Mouse (Mus musculus): Measurements from ENCODE around the gene Nabp1. TPM values are rescaled to one million over a fixed set of nuclear protein-coding genes. Genes with fewer than 3 reads are reported as not detected.
"Not testable (repeated sequence)": the region's sequence is repeated elsewhere in the genome, so short reads cannot be mapped to it uniquely, and the experiment has no call there.

Nabp1 gene
- polyA plus RNA-seq, 1 experiment from 2014 or later: 16.0 TPM

DNA sequence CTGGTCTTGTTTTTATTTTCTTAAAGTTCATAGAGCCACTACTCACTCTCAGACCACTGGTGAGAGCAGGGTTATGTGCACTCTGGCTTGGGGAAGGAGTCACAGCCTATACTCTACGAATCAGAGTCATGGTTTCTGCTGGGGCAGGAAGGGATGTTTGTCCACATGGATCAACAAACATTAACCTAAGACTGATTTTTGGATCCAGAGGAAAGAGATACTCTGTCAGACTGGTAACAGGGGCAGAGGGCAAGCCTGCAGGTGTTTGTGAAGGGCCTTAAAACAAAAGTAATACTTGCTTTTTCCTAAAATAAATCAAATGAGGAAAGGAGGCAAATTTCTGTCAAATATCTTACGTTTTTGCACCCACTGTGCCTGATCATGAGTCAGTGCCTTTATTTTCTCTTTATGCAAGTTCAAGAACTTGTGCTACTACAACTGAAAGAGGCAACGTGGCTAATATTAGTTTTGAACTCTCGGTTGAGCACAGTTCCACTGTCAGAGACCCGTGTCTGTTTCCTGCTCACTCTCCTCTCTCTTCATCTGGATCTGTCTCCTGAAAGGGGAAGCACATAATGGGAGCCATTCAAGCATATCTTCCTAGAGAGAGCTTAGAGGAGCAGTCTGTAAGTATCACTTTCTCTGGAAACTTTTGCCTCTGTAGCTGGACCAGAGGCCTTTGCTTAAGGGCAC, 32.9 kb downstream of the Nabp1 start:
- WGBS: 68% methylated on average over 5 of the region's 5 CpGs
- ATAC-seq: no peak

DNA sequence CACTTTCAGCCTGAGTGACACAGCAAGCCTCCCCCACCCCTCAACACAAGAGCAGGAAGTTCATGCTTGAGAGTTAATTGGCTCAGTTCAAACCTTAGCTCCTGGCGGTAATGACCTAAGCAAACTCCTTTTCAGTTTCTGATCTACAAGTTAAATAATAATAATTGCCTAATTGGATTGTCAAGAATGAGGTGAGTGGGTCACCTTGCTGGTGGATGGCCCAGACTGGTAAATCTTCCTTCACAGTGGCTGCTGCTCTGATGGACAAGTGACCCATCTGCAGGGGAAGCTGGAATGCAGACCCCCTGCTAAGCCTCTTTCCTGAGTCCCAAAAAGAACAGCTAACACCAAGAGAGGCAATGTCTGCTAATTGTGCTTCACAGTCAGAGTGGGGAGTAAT, 48.5 kb downstream of the Nabp1 start:
- no peak for ATAC-seq

More for the DNA sequence above, 32.9 kb downstream of the Nabp1 start:
- no peak overlapping the region for H3K9ac ChIP-seq (ENCODE audit: low read depth, low read length)
- no peak overlapping the region for H3K27ac ChIP-seq (ENCODE audit: low read length)
- no peaks in the 10 kb centered on the region for H3K9me3 ChIP-seq (ENCODE audit: control insufficient read depth, low read length)
- H3K36me3 ChIP-seq (ENCODE audit: control insufficient read depth, insufficient read depth, low read length): no peaks in the 10 kb centered on the region
- H3K4me2 ChIP-seq (ENCODE audit: low read depth, low read length): no peak overlapping the region
- no peak overlapping the region for H3K4me3 ChIP-seq (ENCODE audit: low read length)
- no peaks in the 10 kb centered on the region for H3K27me3 ChIP-seq (replicated peaks; ENCODE audit: control insufficient read depth, insufficient read depth, low read length)
- no peaks in the 10 kb centered on the region for H3K4me1 ChIP-seq (ENCODE audit: control insufficient read depth, insufficient read depth, low read length)

GRCm38 (mm10) chr1:51426298-51426697, 51.9 kb downstream of the Nabp1 start:
- ATAC-seq: no peak
- Histone ChIP-seq H3K27me3 (replicated peaks; ENCODE audit: control insufficient read depth, insufficient read depth, low read length) (no peaks in the 10 kb centered on the region), H3K36me3 (ENCODE audit: control insufficient read depth, insufficient read depth, low read length) (no peaks in the 10 kb centered on the region), H3K9me3 (ENCODE audit: control insufficient read depth, low read length) (no peaks in the 10 kb centered on the region), H3K9ac (ENCODE audit: low read depth, low read length) (no peak overlapping the region), H3K27ac (ENCODE audit: low read length) (no peak overlapping the region), H3K4me3 (ENCODE audit: low read length) (no peak overlapping the region), H3K4me1 (ENCODE audit: control insufficient read depth, insufficient read depth, low read length) (no peaks in the 10 kb centered on the region), H3K4me2 (ENCODE audit: low read depth, low read length) (no peak overlapping the region)
- WGBS: 95% methylated on average over 9 of the region's 9 CpGs

More for the DNA sequence above, 48.5 kb downstream of the Nabp1 start:
- Histone ChIP-seq H3K4me2 (ENCODE audit: low read depth, low read length) (no peak overlapping the region), H3K36me3 (ENCODE audit: control insufficient read depth, insufficient read depth, low read length) (no peaks in the 10 kb centered on the region), H3K4me1 (ENCODE audit: control insufficient read depth, insufficient read depth, low read length) (no peaks in the 10 kb centered on the region), H3K27me3 (replicated peaks; ENCODE audit: control insufficient read depth, insufficient read depth, low read length) (no peaks in the 10 kb centered on the region), H3K27ac (ENCODE audit: low read length) (no peak overlapping the region), H3K9me3 (ENCODE audit: control insufficient read depth, low read length) (no peaks in the 10 kb centered on the region), H3K9ac (ENCODE audit: low read depth, low read length) (no peak overlapping the region), H3K4me3 (ENCODE audit: low read length) (no peak overlapping the region)
- WGBS: 34% methylated on average over 1 of the region's 1 CpGs

DNA sequence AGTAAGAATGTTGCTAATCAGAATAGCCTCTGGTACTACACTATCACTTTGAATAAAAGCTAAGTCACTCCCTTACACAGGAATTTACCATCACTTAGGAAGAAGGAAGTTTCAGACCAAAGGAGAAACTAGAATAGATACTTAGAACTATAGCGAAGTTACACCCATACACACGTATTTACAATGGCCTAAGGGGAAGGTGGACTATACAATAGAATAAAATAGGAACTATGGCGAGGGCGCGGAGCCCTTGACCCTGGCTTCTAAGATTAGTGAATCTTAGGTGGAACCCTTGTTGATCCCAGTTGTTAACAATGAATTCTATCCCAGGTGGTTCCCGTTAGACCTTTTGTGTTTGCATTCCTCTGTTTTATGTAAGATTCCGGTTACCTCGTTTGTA, 57.2 kb downstream of the Nabp1 start:
- H3K4me3 ChIP-seq (ENCODE audit: low read length); H3K27me3 ChIP-seq (replicated peaks; ENCODE audit: control insufficient read depth, insufficient read depth, low read length); H3K4me1 ChIP-seq (ENCODE audit: control insufficient read depth, insufficient read depth, low read length); ATAC-seq; H3K4me2 ChIP-seq (ENCODE audit: low read depth, low read length); H3K36me3 ChIP-seq (ENCODE audit: control insufficient read depth, insufficient read depth, low read length); H3K27ac ChIP-seq (ENCODE audit: low read length); H3K9me3 ChIP-seq (ENCODE audit: control insufficient read depth, low read length); H3K9ac ChIP-seq (ENCODE audit: low read depth, low read length): not testable (repeated sequence)
- WGBS: 89% methylated on average over 8 of the region's 8 CpGs

DNA sequence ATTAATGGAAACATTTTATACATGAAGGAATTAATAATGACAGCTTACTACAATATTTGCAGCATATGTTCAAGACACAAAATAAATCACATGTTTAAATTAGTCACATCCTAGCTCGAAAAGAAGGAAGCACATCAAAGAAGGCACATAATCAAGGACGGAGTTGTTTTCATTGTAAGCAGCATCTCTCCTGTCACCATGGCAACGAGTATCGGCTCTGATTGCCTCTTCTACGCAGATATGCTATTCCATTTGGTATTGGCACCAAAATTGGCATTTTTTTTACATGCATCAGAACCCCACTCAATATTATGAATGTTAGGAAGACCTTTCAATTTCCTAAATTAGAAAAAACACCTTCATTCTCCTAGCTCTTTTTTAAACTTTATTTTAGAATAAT, 59.5 kb downstream of the Nabp1 start:
- H3K4me2 ChIP-seq (ENCODE audit: low read depth, low read length): no peak overlapping the region
- no peak overlapping the region for H3K9ac ChIP-seq (ENCODE audit: low read depth, low read length)
- no peaks in the 10 kb centered on the region for H3K36me3 ChIP-seq (ENCODE audit: control insufficient read depth, insufficient read depth, low read length)
- H3K27me3 ChIP-seq (replicated peaks; ENCODE audit: control insufficient read depth, insufficient read depth, low read length): no peaks in the 10 kb centered on the region
- no peak overlapping the region for H3K4me3 ChIP-seq (ENCODE audit: low read length)
- no peaks in the 10 kb centered on the region for H3K4me1 ChIP-seq (ENCODE audit: control insufficient read depth, insufficient read depth, low read length)
- H3K9me3 ChIP-seq (ENCODE audit: control insufficient read depth, low read length): no peaks in the 10 kb centered on the region
- H3K27ac ChIP-seq (ENCODE audit: low read length): no peak overlapping the region
- no peak for ATAC-seq
- 66% methylated on average over 5 of the region's 5 CpGs for WGBS

Other genes starting within 250 kb of the Nabp1 start
- 72.7 and 76.3 TPM in 2 replicates for gene Cavin2, start 189.3 kb downstream of the Nabp1 start, polyA plus RNA-seq (2015; fragmentation: Nextera tagmentation; extraction: Ambion mirVana)